Mouse (Mus musculus) testis, adult 2 months (tissue): ENCODE measurements around the gene Sergef. TPM values are rescaled to one million over a fixed set of nuclear protein-coding genes. Genes with fewer than 3 reads are reported as not detected.

Source experiments
- H3K27ac ChIP-seq: fragments of 200-500 bp; 2 replicates; pipeline ENCODE4 v1.5.1; 2012; ENCODE audit warnings: low read depth, low read length; ENCODE audit not compliant: control insufficient read depth, insufficient read depth
- H3K27me3 ChIP-seq: fragments of 200-500 bp; 2 replicates; pipeline ENCODE4 v1.6.1; 2012; ENCODE audit warnings: mild to moderate bottlenecking, low read length, moderate library complexity; ENCODE audit not compliant: control insufficient read depth, insufficient read depth
- H3K36me3 ChIP-seq: fragments of 200-500 bp; 2 replicates; pipeline ENCODE4 v1.6.1; 2012; ENCODE audit warnings: mild to moderate bottlenecking, low read length; ENCODE audit not compliant: control insufficient read depth, insufficient read depth
- H3K4me1 ChIP-seq: fragments of 200-500 bp; 2 replicates; pipeline ENCODE4 v1.6.1; 2012; ENCODE audit warnings: low read length; ENCODE audit not compliant: control insufficient read depth, insufficient read depth
- H3K4me3 ChIP-seq: fragments of 200-500 bp; 2 replicates; pipeline ENCODE4 v1.5.1; 2012; ENCODE audit warnings: low read depth, mild to moderate bottlenecking, low read length, moderate library complexity, mixed read lengths; ENCODE audit not compliant: control insufficient read depth
- CTCF ChIP-seq: fragments of 200-500 bp; IDR thresholded peaks from 2 replicates; pipeline ENCODE4 v1.5.1; 2012; ENCODE audit warnings: low read depth, mild to moderate bottlenecking, inconsistent platforms, low read length, moderate library complexity; ENCODE audit not compliant: control insufficient read depth, insufficient read depth, insufficient replicate concordance
- POLR2A ChIP-seq: fragments of 200-500 bp; IDR thresholded peaks from 2 replicates; pipeline ENCODE4 v1.6.1; 2012; ENCODE audit warnings: low read depth, mild to moderate bottlenecking, inconsistent platforms, low read length, moderate library complexity; ENCODE audit not compliant: control insufficient read depth
- polyA plus RNA-seq: library from polyadenylated mRNA; depleted of rRNA; stranded (reverse); fragments of >200 nt; gene quantifications from 2 replicates; pipeline ENCODE4 v1.2.3, GENCODE M21; 2012

The Sergef gene
- polyA plus RNA-seq, 1 experiment: 7.7 TPM

DNA sequence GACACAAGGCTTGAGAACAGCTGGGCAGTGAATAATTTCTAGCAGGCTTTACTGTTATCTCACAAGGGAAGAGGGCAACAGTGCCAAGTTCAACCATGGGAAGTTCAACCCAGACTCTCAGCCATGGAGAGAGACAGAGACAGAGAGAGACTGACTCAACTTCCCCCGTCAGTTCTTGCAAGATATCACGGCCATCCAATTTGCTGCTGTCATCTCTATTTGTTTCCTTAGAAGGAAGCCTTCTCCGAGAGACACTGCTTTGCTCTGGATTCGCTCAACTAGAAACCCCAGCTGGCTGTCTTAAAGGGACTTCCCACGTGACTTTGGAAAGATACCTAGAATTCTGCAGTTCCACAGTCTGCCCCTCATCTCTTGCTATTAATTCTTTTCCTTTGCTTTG, 80.6 kb downstream of the Sergef start:
- peaks cover 7% of the 10 kb centered on the region for H3K4me1 ChIP-seq
- no peak for TF ChIP-seq CTCF
- no peak for TF ChIP-seq POLR2A
- H3K27ac ChIP-seq: no peak overlapping the region
- no peaks in the 10 kb centered on the region for H3K36me3 ChIP-seq
- H3K27me3 ChIP-seq: no peaks in the 10 kb centered on the region
- no peak overlapping the region for H3K4me3 ChIP-seq

DNA sequence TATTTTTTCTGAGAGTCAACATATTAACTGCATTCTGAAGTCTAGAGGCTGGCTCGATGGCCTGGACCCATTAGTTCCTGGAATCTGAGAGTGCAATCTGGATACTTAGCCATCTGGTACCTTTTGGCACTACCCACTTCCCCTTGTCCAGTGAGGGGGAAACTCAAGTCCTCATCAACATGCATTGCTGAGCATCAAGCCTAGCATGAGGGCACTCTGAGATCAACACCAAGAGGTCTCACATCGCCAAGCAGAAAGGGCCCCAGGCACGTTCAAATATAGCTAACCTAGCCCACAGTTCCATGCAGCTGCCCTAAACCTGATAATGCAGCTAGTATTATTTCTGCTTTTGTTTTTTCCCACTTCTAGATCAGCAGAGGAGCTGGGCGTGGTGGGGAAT, 81.6 kb downstream of the Sergef start:
- Histone ChIP-seq H3K36me3 (no peaks in the 10 kb centered on the region), H3K27me3 (no peaks in the 10 kb centered on the region), H3K27ac (no peak overlapping the region), H3K4me1 (peaks cover 7% of the 10 kb centered on the region), H3K4me3 (no peak overlapping the region)
- no peak for TF ChIP-seq CTCF
- TF ChIP-seq POLR2A: no peak

DNA sequence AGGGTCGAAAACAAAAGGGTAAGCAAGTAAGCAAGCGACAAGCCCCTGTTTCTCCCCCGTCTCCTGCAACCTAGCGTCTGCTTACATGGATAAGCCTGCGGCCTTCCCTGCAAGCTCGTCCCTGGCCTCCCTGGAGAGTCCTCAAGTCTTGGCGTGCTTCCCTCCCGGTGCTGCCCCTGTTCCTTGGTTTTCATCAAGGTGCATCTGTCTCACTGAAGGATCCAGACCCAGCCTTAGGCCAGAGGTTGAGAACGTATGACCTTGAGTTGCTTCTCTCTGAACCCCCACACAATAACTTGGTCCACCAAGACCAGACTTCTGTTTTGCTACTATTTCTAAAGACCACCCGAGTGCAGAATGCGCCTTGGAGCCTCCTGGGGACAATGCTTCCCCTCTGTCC, 82.2 kb downstream of the Sergef start:
- Histone ChIP-seq H3K4me3 (no peak overlapping the region), H3K27me3 (no peaks in the 10 kb centered on the region), H3K27ac (no peak overlapping the region), H3K36me3 (no peaks in the 10 kb centered on the region), H3K4me1 (peaks cover 7% of the 10 kb centered on the region)
- TF ChIP-seq POLR2A (no peak), CTCF (no peak)

DNA sequence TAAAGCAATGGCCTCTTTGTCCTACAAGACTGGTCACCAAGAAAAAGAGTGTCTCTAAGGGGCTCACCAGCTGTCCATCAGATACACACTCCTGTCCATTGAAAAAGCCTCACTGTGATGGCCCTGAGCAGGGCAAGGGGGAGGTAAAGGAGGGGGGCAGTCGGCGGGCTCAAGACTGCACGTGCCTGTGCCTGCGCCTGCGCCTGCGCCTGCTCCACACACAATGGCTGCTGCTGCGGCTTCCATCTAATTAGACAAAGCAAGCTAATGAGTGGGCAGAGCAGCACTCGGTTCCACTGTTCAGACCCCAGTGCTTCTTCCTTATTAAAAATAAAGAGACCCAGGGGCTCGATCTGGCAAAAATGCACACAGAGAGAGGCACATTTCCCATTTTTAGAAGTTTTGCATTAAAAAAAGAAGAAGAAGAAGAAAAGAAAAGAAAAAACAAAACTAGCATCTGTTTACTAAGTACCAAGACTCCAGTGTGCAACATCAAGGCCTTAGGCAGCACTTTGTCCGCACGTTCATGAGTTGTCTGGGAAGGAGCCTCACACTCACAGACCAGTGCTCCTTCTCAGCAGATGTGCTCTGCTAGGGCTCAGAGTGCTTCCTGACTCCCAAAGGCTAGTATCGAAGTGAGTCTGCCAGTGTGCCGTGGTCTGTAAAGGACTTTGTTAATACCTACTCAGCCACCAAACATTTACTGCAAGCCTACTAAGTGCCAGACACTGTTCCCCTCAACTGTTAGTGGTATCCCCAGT, 83.1 kb downstream of the Sergef start:
- no peak overlapping the region for H3K27ac ChIP-seq
- TF ChIP-seq CTCF (no peak), POLR2A (no peak)
- H3K4me3 ChIP-seq: no peak overlapping the region
- no peaks in the 10 kb centered on the region for H3K27me3 ChIP-seq
- H3K36me3 ChIP-seq: no peaks in the 10 kb centered on the region
- peaks cover 7% of the 10 kb centered on the region for H3K4me1 ChIP-seq

DNA sequence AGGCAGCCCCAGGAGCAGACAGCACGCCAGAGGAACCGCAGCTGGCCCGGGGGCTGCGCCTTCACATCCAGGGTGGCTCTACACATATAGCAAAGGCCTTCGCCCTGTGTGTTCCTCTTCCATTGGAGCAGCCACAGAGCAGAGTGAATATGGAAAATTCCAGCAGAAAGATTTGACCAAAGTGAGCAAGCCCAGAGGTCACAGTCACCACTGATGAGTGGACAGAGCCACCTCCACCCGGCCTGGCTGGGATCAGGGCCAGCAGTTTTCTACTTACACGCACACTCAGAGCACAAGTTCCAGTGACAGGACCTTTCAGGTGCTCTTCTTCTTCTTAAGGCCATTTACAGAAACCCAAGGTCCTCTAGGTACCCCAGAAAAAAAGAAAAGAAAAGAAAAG, 83.9 kb downstream of the Sergef start:
- H3K27ac ChIP-seq: no peak overlapping the region
- peaks cover 7% of the 10 kb centered on the region for H3K4me1 ChIP-seq
- no peaks in the 10 kb centered on the region for H3K36me3 ChIP-seq
- no peak overlapping the region for H3K4me3 ChIP-seq
- no peaks in the 10 kb centered on the region for H3K27me3 ChIP-seq
- no peak for TF ChIP-seq POLR2A
- TF ChIP-seq CTCF: no peak

DNA sequence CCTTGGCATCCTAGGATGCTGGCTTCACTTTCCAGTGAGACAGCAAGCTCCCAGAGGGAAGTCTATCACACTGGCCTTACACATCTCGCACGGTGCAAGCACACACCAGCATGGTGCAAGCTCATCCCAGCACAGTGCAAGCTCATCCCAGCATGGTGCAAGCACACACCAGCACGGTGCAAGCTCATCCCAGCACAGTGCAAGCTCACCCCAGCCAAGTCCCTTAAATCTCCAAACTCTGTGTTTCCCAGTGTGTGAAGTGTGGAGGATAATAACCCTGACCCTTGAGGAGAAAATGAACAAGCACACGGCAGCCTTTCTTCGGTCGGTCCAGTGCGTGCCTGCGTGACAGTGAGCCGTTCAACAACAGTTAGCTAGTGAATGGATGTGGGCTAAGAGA, 84.8 kb downstream of the Sergef start:
- H3K27me3 ChIP-seq: no peaks in the 10 kb centered on the region
- peaks cover 3% of the 10 kb centered on the region for H3K4me1 ChIP-seq
- no peaks in the 10 kb centered on the region for H3K36me3 ChIP-seq
- no peak overlapping the region for H3K27ac ChIP-seq
- TF ChIP-seq POLR2A (no peak), CTCF (no peak)
- H3K4me3 ChIP-seq: no peak overlapping the region

DNA sequence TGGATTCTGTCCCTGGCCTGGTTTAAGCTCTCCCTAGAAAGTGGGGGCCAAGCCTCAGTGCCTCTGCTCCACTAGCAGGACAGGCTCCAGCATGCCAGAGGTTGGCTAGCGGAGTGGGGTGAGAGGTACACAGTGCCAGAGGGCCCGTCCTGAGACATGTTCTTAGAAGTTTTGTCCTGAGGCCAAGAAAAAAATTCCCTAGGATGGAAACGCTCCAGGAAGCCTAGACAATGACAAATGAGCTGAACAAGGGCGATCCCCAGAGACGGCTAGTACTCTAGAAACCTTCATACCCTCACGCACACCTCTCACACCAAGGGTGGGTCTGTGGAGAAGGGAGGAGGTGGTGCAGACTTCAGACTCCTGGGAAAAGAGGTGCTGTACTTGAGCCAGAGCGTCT, 85.6 kb downstream of the Sergef start:
- no peaks in the 10 kb centered on the region for H3K4me1 ChIP-seq
- H3K27me3 ChIP-seq: no peaks in the 10 kb centered on the region
- TF ChIP-seq POLR2A: no peak
- no peak for TF ChIP-seq CTCF
- H3K4me3 ChIP-seq: no peak overlapping the region
- H3K36me3 ChIP-seq: no peaks in the 10 kb centered on the region
- no peak overlapping the region for H3K27ac ChIP-seq
